13 mouse cellular contexts compared by ENCODE assay signal in the genomic region with DNA sequence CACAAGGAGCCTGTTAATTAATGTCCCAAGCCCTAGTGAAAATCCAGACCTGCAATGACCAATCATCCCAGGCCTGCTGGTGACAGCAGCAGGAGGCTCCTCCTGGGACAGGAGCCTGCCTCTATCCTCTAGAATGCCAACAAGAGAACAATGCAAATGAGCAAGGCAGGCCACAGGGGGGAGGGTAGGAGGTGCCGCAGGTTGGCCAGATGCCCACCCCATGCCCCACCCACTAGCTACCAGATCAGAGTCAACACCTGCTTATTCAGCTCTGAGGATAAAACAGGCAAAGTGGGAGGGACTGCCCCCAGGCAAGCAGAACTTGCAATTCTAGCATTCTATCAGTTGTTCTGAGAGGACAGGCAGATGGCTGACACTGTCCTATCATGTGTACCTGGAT. TPM values are rescaled to one million over a fixed set of nuclear protein-coding genes. Genes with fewer than 3 reads are reported as not detected.
DNase-seq lines count a peak whose midpoint lies in the region; ATAC-seq and TF ChIP-seq lines count a peak whose summit lies in the region.
"Had no signal": no experiment of that assay in that cellular context is flagged by ENCODE, and none has a peak within 500 bp of the region (broad histone marks: within the 10 kb centered on the region; RNA-seq: fewer than 3 reads in every experiment).

No protein-coding gene starts in this region.

- H3K4me3 ChIP-seq in heart, embryonic 12.5 days, result no peak overlapping the region
- no peak overlapping the region for H3K4me3 ChIP-seq in kidney, postnatal 0 days (replicated peaks; ENCODE audit: low read depth, low read length)
- no peak overlapping the region for H3K4me3 ChIP-seq in hindbrain, embryonic 16.5 days (ENCODE audit: low read length)
- H3K4me3 ChIP-seq: intestine, embryonic 15.5 days; limb, embryonic 13.5 days had no signal

- no peak for TF ChIP-seq CTCF in kidney, postnatal 0 days (IDR thresholded peaks at IDR 0.05; ENCODE audit: low read depth)

- H3K4me1 ChIP-seq in heart, embryonic 12.5 days (replicated peaks), result peaks cover 30% of the 10 kb centered on the region
- H3K4me1 ChIP-seq in kidney, postnatal 0 days (replicated peaks; ENCODE audit: insufficient read depth, low read length), result 0 out of 2 replicates have a peak, but pooled peaks cover 11% of the 10 kb centered on the region
- peaks cover 4% of the 10 kb centered on the region for H3K4me1 ChIP-seq in hindbrain, embryonic 16.5 days (ENCODE audit: control insufficient read depth, insufficient read depth, low read depth, low read length)
- H3K4me1 ChIP-seq: intestine, embryonic 15.5 days; limb, embryonic 13.5 days had no signal

- peaks cover 92% of the 10 kb centered on the region for H3K36me3 ChIP-seq in heart, embryonic 12.5 days
- peaks cover 39% of the 10 kb centered on the region for H3K36me3 ChIP-seq in kidney, postnatal 0 days (ENCODE audit: insufficient read depth, low read length)
- H3K36me3 ChIP-seq in hindbrain, embryonic 16.5 days (ENCODE audit: control insufficient read depth, insufficient read depth, low read length), result peaks cover 29% of the 10 kb centered on the region

- H3K9me3 ChIP-seq in heart, embryonic 12.5 days (replicated peaks), result no peaks in the 10 kb centered on the region
- H3K9me3 ChIP-seq in kidney, postnatal 0 days (replicated peaks; ENCODE audit: low read length), result no peaks in the 10 kb centered on the region
- no peaks in the 10 kb centered on the region for H3K9me3 ChIP-seq in hindbrain, embryonic 16.5 days (ENCODE audit: control insufficient read depth, low read length)
- H3K9me3 ChIP-seq: intestine, embryonic 15.5 days; limb, embryonic 13.5 days had no signal

- WGBS in heart, embryonic 12.5 days, result 71% methylated on average over 1 of the region's 1 CpGs
- 50% methylated on average over 1 of the region's 1 CpGs for WGBS in kidney, postnatal 0 days
- 25% methylated on average over 1 of the region's 1 CpGs for WGBS in hindbrain, embryonic 16.5 days

- no peak overlapping the region for H3K9ac ChIP-seq in heart, embryonic 12.5 days
- no peak overlapping the region for H3K9ac ChIP-seq in kidney, postnatal 0 days (ENCODE audit: low read depth, low read length)
- no peak overlapping the region for H3K9ac ChIP-seq in hindbrain, embryonic 16.5 days (ENCODE audit: low read depth, low read length)
- H3K9ac ChIP-seq: intestine, embryonic 15.5 days; limb, embryonic 13.5 days had no signal

- H3K27me3 ChIP-seq in heart, embryonic 12.5 days (replicated peaks), result no peaks in the 10 kb centered on the region
- no peaks in the 10 kb centered on the region for H3K27me3 ChIP-seq in kidney, postnatal 0 days (ENCODE audit: insufficient read depth, low read length)
- no peaks in the 10 kb centered on the region for H3K27me3 ChIP-seq in hindbrain, embryonic 16.5 days (replicated peaks; ENCODE audit: control insufficient read depth, insufficient read depth, low read length)
- H3K27me3 ChIP-seq: intestine, embryonic 15.5 days; limb, embryonic 13.5 days had no signal

- H3K4me2 ChIP-seq in heart, embryonic 12.5 days, result no peak overlapping the region
- no peak overlapping the region for H3K4me2 ChIP-seq in kidney, postnatal 0 days (ENCODE audit: low read length)
- H3K4me2 ChIP-seq in hindbrain, embryonic 16.5 days (ENCODE audit: low read length), result no peak overlapping the region
- H3K4me2 ChIP-seq: intestine, embryonic 15.5 days; limb, embryonic 13.5 days had no signal

- peak; percentile 87 for DNase-seq in heart, adult 11 months
- peak; percentile 89 for DNase-seq in A20 (ENCODE audit: low read depth, low spot score)
- DNase-seq in R1 (ENCODE audit: low read depth, low spot score), result peak; percentile 41
- no peak for DNase-seq in kidney, postnatal 0 days (ENCODE audit: low spot score)
- DNase-seq in right cerebral cortex, adult 2 months (ENCODE audit: low spot score in 2 of 2), result no peak
- DNase-seq in testis, postnatal 10 days (ENCODE audit: low spot score), result no peak
- DNase-seq: B cell, adult 2 months; gastrocnemius, postnatal 25 days; lung, postnatal 14 days had no signal

- no peak for ATAC-seq in heart, embryonic 12.5 days (ENCODE audit: insufficient number of reproducible peaks, low FRiP score)
- ATAC-seq in kidney, postnatal 0 days (replicated peaks; ENCODE audit: low FRiP score, low read depth), result peak; percentile 52
- no peak for ATAC-seq in hindbrain, embryonic 16.5 days
- ATAC-seq: intestine, embryonic 15.5 days had no signal

- H3K27ac ChIP-seq in heart, embryonic 12.5 days (ENCODE audit: poor library complexity, severe bottlenecking), result no peak overlapping the region
- H3K27ac ChIP-seq in kidney, postnatal 0 days, result no peak overlapping the region
- no peak overlapping the region for H3K27ac ChIP-seq in hindbrain, embryonic 16.5 days (ENCODE audit: low read depth, low read length)
- H3K27ac ChIP-seq: intestine, embryonic 15.5 days; limb, embryonic 13.5 days had no signal

RNA-seq across cellular contexts. Expression of a gene that starts 42.0 kb away (rescaled TPM):
- polyA plus RNA-seq in heart, embryonic 12.5 days (2016; fragmentation: Nextera tagmentation; extraction: Ambion mirVana), result 22.9 and 24.3 TPM in 2 replicates
- polyA plus RNA-seq in kidney, postnatal 0 days (2015; fragmentation: Nextera tagmentation; extraction: Ambion mirVana), result 20.0 and 20.8 TPM in 2 replicates
- polyA plus RNA-seq in hindbrain, embryonic 16.5 days (2015; fragmentation: Nextera tagmentation; extraction: Ambion mirVana), result 18.8 and 20.9 TPM in 2 replicates

RNA-seq across cellular contexts. Expression of a gene that starts 55.0 kb away (rescaled TPM):
- polyA plus RNA-seq in heart, embryonic 12.5 days (2016; fragmentation: Nextera tagmentation; extraction: Ambion mirVana), result 377 and 402 TPM in 2 replicates
- 655 and 681 TPM in 2 replicates for polyA plus RNA-seq in kidney, postnatal 0 days (2015; fragmentation: Nextera tagmentation; extraction: Ambion mirVana)
- polyA plus RNA-seq in hindbrain, embryonic 16.5 days (2015; fragmentation: Nextera tagmentation; extraction: Ambion mirVana), result 318 and 333 TPM in 2 replicates

Comparison
In these comparisons a context has a peak if more than half of its experiments do, and no peak if none do; other contexts are left out.
1. DNase-seq: peak in heart, adult 11 months (single experiment), A20 (single experiment) and R1 (single experiment); none in kidney, postnatal 0 days (single experiment), right cerebral cortex, adult 2 months (0 of 2) and testis, postnatal 10 days (single experiment).